ENCODE assay signal across 10 mouse cellular contexts in the genomic region with DNA sequence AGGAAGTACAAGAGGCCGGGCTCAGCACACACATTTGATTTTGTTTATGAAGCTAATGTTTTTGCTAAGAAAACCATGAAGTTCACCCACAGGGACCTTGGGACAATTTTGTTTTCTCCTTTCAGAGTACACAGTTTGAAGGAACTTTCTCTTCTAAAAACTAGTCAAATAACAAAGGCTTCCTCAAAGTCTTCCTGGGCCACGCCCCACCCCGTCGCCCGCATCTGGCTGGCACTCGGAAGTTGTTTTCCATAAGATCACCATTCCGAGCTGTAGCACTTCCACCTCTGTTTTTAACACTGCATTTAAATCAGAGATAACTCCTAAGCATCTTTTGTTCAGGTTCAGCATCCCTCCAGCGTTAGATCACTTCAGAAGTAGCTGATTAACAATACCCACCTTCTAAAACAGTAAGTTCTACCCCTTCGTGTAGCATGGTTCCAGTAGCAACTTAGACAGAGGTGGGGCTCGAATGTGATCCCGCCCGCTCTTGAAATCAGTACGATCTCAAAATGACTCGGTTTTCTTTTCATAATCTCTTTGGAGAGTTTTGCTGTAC. TPM values are rescaled to one million over a fixed set of nuclear protein-coding genes. Genes with fewer than 3 reads are reported as not detected.
DNase-seq lines count a peak whose midpoint lies in the region; ATAC-seq and TF ChIP-seq lines count a peak whose summit lies in the region.
"Had no signal": no experiment of that assay in that cellular context is flagged by ENCODE, and none has a peak within 500 bp of the region (broad histone marks: within the 10 kb centered on the region; RNA-seq: fewer than 3 reads in every experiment).

No protein-coding gene starts in this region.

- 9% methylated on average over 14 of the region's 14 CpGs for WGBS in hindbrain, embryonic 13.5 days
- WGBS in hindbrain, embryonic 12.5 days = 9% methylated on average over 14 of the region's 14 CpGs
- WGBS in embryonic facial prominence, embryonic 15.5 days = 3% methylated on average over 14 of the region's 14 CpGs
- WGBS in liver, embryonic 14.5 days (ENCODE audit: insufficient replicate concordance) = 1% methylated on average over 14 of the region's 14 CpGs

- no peak overlapping the region for H3K9ac ChIP-seq in hindbrain, embryonic 13.5 days
- H3K9ac ChIP-seq in hindbrain, embryonic 12.5 days = no peak overlapping the region
- H3K9ac ChIP-seq in embryonic facial prominence, embryonic 15.5 days = no peak overlapping the region
- H3K9ac ChIP-seq in liver, embryonic 14.5 days (replicated peaks) = no peak overlapping the region

- no peak for TF ChIP-seq EP300 in liver, embryonic 14.5 days (IDR thresholded peaks at IDR 0.05; ENCODE audit: low read depth)

- H3K36me3 ChIP-seq in hindbrain, embryonic 13.5 days = no peaks in the 10 kb centered on the region
- H3K36me3 ChIP-seq in hindbrain, embryonic 12.5 days = no peaks in the 10 kb centered on the region
- no peaks in the 10 kb centered on the region for H3K36me3 ChIP-seq in embryonic facial prominence, embryonic 15.5 days
- H3K36me3 ChIP-seq in liver, embryonic 14.5 days (replicated peaks; ENCODE audit: control insufficient read depth, insufficient read depth, low read depth) = no peaks in the 10 kb centered on the region

- TF ChIP-seq CTCF in liver, embryonic 14.5 days (IDR thresholded peaks at IDR 0.05; ENCODE audit: low read depth) = no peak

- H3K27me3 ChIP-seq in hindbrain, embryonic 13.5 days = peaks cover 34% of the 10 kb centered on the region
- H3K27me3 ChIP-seq in hindbrain, embryonic 12.5 days = peaks cover 19% of the 10 kb centered on the region
- 0 out of 2 replicates have a peak, but pooled peaks cover 5% of the 10 kb centered on the region for H3K27me3 ChIP-seq in embryonic facial prominence, embryonic 15.5 days
- no peaks in the 10 kb centered on the region; the same call in 1 of the 2 replicates for H3K27me3 ChIP-seq in liver, embryonic 14.5 days (ENCODE audit: control insufficient read depth, insufficient read depth, low read length)

- H3K4me1 ChIP-seq in hindbrain, embryonic 13.5 days (replicated peaks) = peaks cover 13% of the 10 kb centered on the region
- peaks cover 10% of the 10 kb centered on the region for H3K4me1 ChIP-seq in hindbrain, embryonic 12.5 days
- H3K4me1 ChIP-seq in embryonic facial prominence, embryonic 15.5 days = peaks cover 16% of the 10 kb centered on the region
- H3K4me1 ChIP-seq in liver, embryonic 14.5 days (replicated peaks; ENCODE audit: control insufficient read depth in 2 of 2, insufficient read depth in 2 of 2, low read length in 1 of 2) = peaks cover 0 to 10% of the 10 kb centered on the region in 2 experiments; a peak in 3 of 4 replicates

- no peak overlapping the region for H3K4me3 ChIP-seq in hindbrain, embryonic 13.5 days
- H3K4me3 ChIP-seq in hindbrain, embryonic 12.5 days = no peak overlapping the region
- peak overlapping the region; percentile 22 for H3K4me3 ChIP-seq in embryonic facial prominence, embryonic 15.5 days (replicated peaks)
- no peak overlapping the region for H3K4me3 ChIP-seq in liver, embryonic 14.5 days (ENCODE audit: insufficient read depth in 1 of 2, low read depth in 2 of 2, low read length in 2 of 2)

- 0 out of 2 replicates have a peak, but pooled peaks cover 4% of the 10 kb centered on the region for H3K9me3 ChIP-seq in hindbrain, embryonic 13.5 days
- no peaks in the 10 kb centered on the region; the same call in 1 of the 2 replicates for H3K9me3 ChIP-seq in hindbrain, embryonic 12.5 days (replicated peaks)
- H3K9me3 ChIP-seq in embryonic facial prominence, embryonic 15.5 days (replicated peaks) = no peaks in the 10 kb centered on the region
- no peaks in the 10 kb centered on the region for H3K9me3 ChIP-seq in liver, embryonic 14.5 days (ENCODE audit: control insufficient read depth, low read length)

- peak overlapping the region; percentile 37 for H3K4me2 ChIP-seq in hindbrain, embryonic 13.5 days
- H3K4me2 ChIP-seq in hindbrain, embryonic 12.5 days (replicated peaks) = no peak overlapping the region
- H3K4me2 ChIP-seq in embryonic facial prominence, embryonic 15.5 days (replicated peaks) = peak overlapping the region; percentile 52
- peak overlapping the region; percentile 43 for H3K4me2 ChIP-seq in liver, embryonic 14.5 days (ENCODE audit: low read depth)

- H3K27ac ChIP-seq in hindbrain, embryonic 13.5 days = no peak overlapping the region
- no peak overlapping the region for H3K27ac ChIP-seq in hindbrain, embryonic 12.5 days
- H3K27ac ChIP-seq in embryonic facial prominence, embryonic 15.5 days (replicated peaks) = peak overlapping the region; percentile 48; the same call in 1 of the 2 replicates
- no peak overlapping the region for H3K27ac ChIP-seq in liver, embryonic 14.5 days

- peak; percentile 77 for DNase-seq in ES-CJ7 (ENCODE audit: low read depth, low spot score)
- no peak for DNase-seq in liver, embryonic 14.5 days (ENCODE audit: low read depth in 3 of 3, low spot score in 3 of 3)
- no peak for DNase-seq in natural killer cell, adult 2 months (ENCODE audit: low spot score in 2 of 2)
- DNase-seq in left cerebral cortex, adult 8-10 months (ENCODE audit: low spot score in 2 of 2) = no peak
- DNase-seq in frontal cortex, postnatal 25 days (ENCODE audit: low spot score in 2 of 2) = no peak
- DNase-seq: cerebellum, postnatal 25 days; kidney, adult 9 months had no signal

- no peak for ATAC-seq in hindbrain, embryonic 13.5 days (ENCODE audit: low FRiP score)
- no peak for ATAC-seq in hindbrain, embryonic 12.5 days (ENCODE audit: low FRiP score)
- no peak for ATAC-seq in embryonic facial prominence, embryonic 15.5 days (ENCODE audit: insufficient number of reproducible peaks, low FRiP score, low TSS enrichment, low read depth)
- no peak for ATAC-seq in liver, embryonic 14.5 days (ENCODE audit: insufficient read depth)

RNA-seq across cellular contexts. Expression of gene Axin2, which starts 9.7 kb away (rescaled TPM):
- 10.6 and 13.8 TPM in 2 replicates for polyA plus RNA-seq in hindbrain, embryonic 13.5 days (2015; fragmentation: Nextera tagmentation; extraction: Ambion mirVana)
- 17.5 and 20.3 TPM in 2 replicates for polyA plus RNA-seq in hindbrain, embryonic 12.5 days (2016; fragmentation: Nextera tagmentation; extraction: Ambion mirVana)
- polyA plus RNA-seq in embryonic facial prominence, embryonic 15.5 days (2015; fragmentation: Nextera tagmentation; extraction: Ambion mirVana) = 12.5 and 14.5 TPM in 2 replicates
- 0.36 and 0.85 TPM in 2 replicates for polyA plus RNA-seq in liver, embryonic 14.5 days (2012; rRNA removed)
- 0.15 and 0.16 TPM in 2 replicates for polyA plus RNA-seq in liver, embryonic 14.5 days (2014; fragmentation: Nextera tagmentation; extraction: Ambion mirVana)
- 10 to 100 TPM; 36.3 to 40.8 (median 38.0) TPM for total RNA-seq in left cerebral cortex, adult 8-10 months (2022)
